Mouse (Mus musculus): ENCODE measurements around the gene Fbxo34. TPM values are rescaled to one million over a fixed set of nuclear protein-coding genes. Genes with fewer than 3 reads are reported as not detected.
"Not testable (repeated sequence)": the region's sequence is repeated elsewhere in the genome, so short reads cannot be mapped to it uniquely, and the experiment has no call there.

Gene Fbxo34
- 61.0 and 63.0 TPM in 2 replicates for polyA plus RNA-seq (2012; rRNA removed)

GRCm38 (mm10) chr14:47450121-47450520 is at the start of gene Fbxo34:
TSS of gene Fbxo34 (plus strand) at chr14:47450421.
- not testable (repeated sequence) for H3K4me3 ChIP-seq (ENCODE audit: insufficient read depth, low read length); H3K4me1 ChIP-seq (ENCODE audit: control insufficient read depth, insufficient read depth, low read length); H3K27ac ChIP-seq (ENCODE audit: insufficient read depth, low read length)

GRCm38 (mm10) chr14:47402735-47403134 is 47.5 kb upstream of the Fbxo34 start:
- no peak overlapping the region for H3K4me3 ChIP-seq (ENCODE audit: insufficient read depth, low read length)
- TF ChIP-seq CTCF (IDR thresholded peaks at IDR 0.05; ENCODE audit: extremely low read depth, insufficient read depth, low read length) = no peak
- no peak for TF ChIP-seq POLR2A (IDR thresholded peaks at IDR 0.05; ENCODE audit: extremely low read depth, insufficient read depth, low read length)
- no peak overlapping the region for H3K27ac ChIP-seq (ENCODE audit: insufficient read depth, low read length)
- H3K4me1 ChIP-seq (ENCODE audit: control insufficient read depth, insufficient read depth, low read length) = no peaks in the 10 kb centered on the region

- Histone ChIP-seq H3K27ac (ENCODE audit: insufficient read depth, low read length) (no peak overlapping the region), H3K4me3 (ENCODE audit: insufficient read depth, low read length) (no peak overlapping the region), H3K4me1 (ENCODE audit: control insufficient read depth, insufficient read depth, low read length) (no peaks in the 10 kb centered on the region)
- TF ChIP-seq POLR2A (IDR thresholded peaks at IDR 0.05; ENCODE audit: extremely low read depth, insufficient read depth, low read length) = no peak
- TF ChIP-seq CTCF (IDR thresholded peaks at IDR 0.05; ENCODE audit: extremely low read depth, insufficient read depth, low read length) = no peak
These were observed 44.2 kb upstream of the Fbxo34 start for GRCm38 (mm10) chr14:47406000-47406399.

- TF ChIP-seq POLR2A (IDR thresholded peaks at IDR 0.05; ENCODE audit: extremely low read depth, insufficient read depth, low read length) = no peak
- TF ChIP-seq CTCF (IDR thresholded peaks at IDR 0.05; ENCODE audit: extremely low read depth, insufficient read depth, low read length) = no peak
- Histone ChIP-seq H3K4me3 (ENCODE audit: insufficient read depth, low read length) (no peak overlapping the region; the same call in 1 of the 2 replicates), H3K4me1 (ENCODE audit: control insufficient read depth, insufficient read depth, low read length) (no peaks in the 10 kb centered on the region), H3K27ac (ENCODE audit: insufficient read depth, low read length) (no peak overlapping the region)
These were observed 32.9 kb upstream of the Fbxo34 start for GRCm38 (mm10) chr14:47417346-47417745.

- H3K27ac ChIP-seq (ENCODE audit: insufficient read depth, low read length) = no peak within 1 kb of the TSS
These were observed 32.2 kb upstream of the Fbxo34 start, which contains the start of gene Dlgap5 for GRCm38 (mm10) chr14:47417775-47418665. TSS of gene Dlgap5 (minus strand) at chr14:47418407.

GRCm38 (mm10) chr14:47418666-47418991 is 31.6 kb upstream of the Fbxo34 start:
- Histone ChIP-seq H3K4me3 (ENCODE audit: insufficient read depth, low read length) (peak overlapping the region; percentile 52; the same call in 1 of the 2 replicates), H3K4me1 (ENCODE audit: control insufficient read depth, insufficient read depth, low read length) (no peaks in the 10 kb centered on the region), H3K27ac (ENCODE audit: insufficient read depth, low read length) (no peak overlapping the region)
- no peak for TF ChIP-seq POLR2A (IDR thresholded peaks at IDR 0.05; ENCODE audit: extremely low read depth, insufficient read depth, low read length)
- no peak for TF ChIP-seq CTCF (IDR thresholded peaks at IDR 0.05; ENCODE audit: extremely low read depth, insufficient read depth, low read length)

More at GRCm38 (mm10) chr14:47417775-47418665, 32.2 kb upstream of the Fbxo34 start, which contains the start of gene Dlgap5:
- Histone ChIP-seq H3K4me1 (ENCODE audit: control insufficient read depth, insufficient read depth, low read length) (no peaks in the 10 kb centered on the region), H3K4me3 (ENCODE audit: insufficient read depth, low read length) (peak within 1 kb of the TSS; percentile 52)
- TF ChIP-seq CTCF (IDR thresholded peaks at IDR 0.05; ENCODE audit: extremely low read depth, insufficient read depth, low read length) (no peak), POLR2A (IDR thresholded peaks at IDR 0.05; ENCODE audit: extremely low read depth, insufficient read depth, low read length) (no peak)

GRCm38 (mm10) chr14:47419034-47419625 is 31.1 kb upstream of the Fbxo34 start:
- TF ChIP-seq CTCF (IDR thresholded peaks at IDR 0.05; ENCODE audit: extremely low read depth, insufficient read depth, low read length) (no peak), POLR2A (IDR thresholded peaks at IDR 0.05; ENCODE audit: extremely low read depth, insufficient read depth, low read length) (no peak)

GRCm38 (mm10) chr14:47419723-47420276 is 30.4 kb upstream of the Fbxo34 start:
- no peak overlapping the region for H3K4me3 ChIP-seq (ENCODE audit: insufficient read depth, low read length)
- no peak overlapping the region for H3K27ac ChIP-seq (ENCODE audit: insufficient read depth, low read length)
- no peaks in the 10 kb centered on the region for H3K4me1 ChIP-seq (ENCODE audit: control insufficient read depth, insufficient read depth, low read length)
- TF ChIP-seq CTCF (IDR thresholded peaks at IDR 0.05; ENCODE audit: extremely low read depth, insufficient read depth, low read length) = no peak
- TF ChIP-seq POLR2A (IDR thresholded peaks at IDR 0.05; ENCODE audit: extremely low read depth, insufficient read depth, low read length) = no peak

More at GRCm38 (mm10) chr14:47419034-47419625, 31.1 kb upstream of the Fbxo34 start:
- Histone ChIP-seq H3K4me1 (ENCODE audit: control insufficient read depth, insufficient read depth, low read length) (no peaks in the 10 kb centered on the region), H3K27ac (ENCODE audit: insufficient read depth, low read length) (no peak overlapping the region), H3K4me3 (ENCODE audit: insufficient read depth, low read length) (no peak overlapping the region)

- Histone ChIP-seq H3K4me1 (ENCODE audit: control insufficient read depth, insufficient read depth, low read length) (no peaks in the 10 kb centered on the region), H3K4me3 (ENCODE audit: insufficient read depth, low read length) (no peak overlapping the region)
- TF ChIP-seq CTCF (IDR thresholded peaks at IDR 0.05; ENCODE audit: extremely low read depth, insufficient read depth, low read length) (no peak), POLR2A (IDR thresholded peaks at IDR 0.05; ENCODE audit: extremely low read depth, insufficient read depth, low read length) (no peak)
These were observed 28.6 kb upstream of the Fbxo34 start for GRCm38 (mm10) chr14:47421606-47422005.

More at GRCm38 (mm10) chr14:47421606-47422005, 28.6 kb upstream of the Fbxo34 start:
- no peak overlapping the region for H3K27ac ChIP-seq (ENCODE audit: insufficient read depth, low read length)

Measured in cortical plate, adult 2 months (tissue).